Mouse (Mus musculus) forebrain, embryonic 11.5 days (tissue): ENCODE measurements at regions not wholly inside any gene's neighbourhood (a gene's known extent, or its start where the extent isn't known, plus 50 kb on each side); places are given as distances from the start of the nearest gene placed in this dataset.
A peak's percentile ranks its signal among the peaks of the same experiment; 100 is the strongest.

ENCODE experiments used
- ATAC-seq: fragments of 200-750 bp; cut with Nextera tagmentation; replicated peaks from 2 replicates; pipeline ENCODE4 v1.8.0; 2017; ENCODE audit warnings: moderate TSS enrichment; ENCODE audit not compliant: low FRiP score
- DNase-seq: peaks from one replicate; pipeline ENCODE4 v3.0.0-alpha.2; 2017; ENCODE audit warnings: low spot score
- H3K27ac ChIP-seq: fragments of 300-500 bp; sonication (generic); 2 replicates; pipeline ENCODE4 v1.5.1; 2014; ENCODE audit warnings: low read depth, low read length
- H3K27me3 ChIP-seq: fragments of 300-500 bp; sonication (generic); 2 replicates; pipeline ENCODE4 v1.6.1; 2014; ENCODE audit warnings: mild to moderate bottlenecking, low read length, mixed read lengths; ENCODE audit not compliant: control insufficient read depth, insufficient read depth
- H3K36me3 ChIP-seq: fragments of 300-500 bp; sonication (generic); 2 replicates; pipeline ENCODE4 v1.6.1; 2014; ENCODE audit warnings: mild to moderate bottlenecking, low read length, moderate library complexity, mixed read lengths; ENCODE audit not compliant: control insufficient read depth, insufficient read depth
- H3K4me1 ChIP-seq: fragments of 300-500 bp; sonication (generic); replicated peaks from 2 replicates; pipeline ENCODE4 v1.6.1; 2014; ENCODE audit warnings: low read length, mixed read lengths; ENCODE audit not compliant: control insufficient read depth, insufficient read depth
- H3K4me2 ChIP-seq: fragments of 300-500 bp; sonication (generic); 2 replicates; pipeline ENCODE4 v1.6.1; 2014; ENCODE audit warnings: low read depth, mild to moderate bottlenecking, low read length, moderate library complexity, mixed read lengths; ENCODE audit not compliant: severe bottlenecking
- H3K4me3 ChIP-seq: fragments of 300-500 bp; sonication (generic); 2 replicates; pipeline ENCODE4 v1.5.1; 2014; ENCODE audit warnings: low read depth, low read length
- H3K9ac ChIP-seq: fragments of 300-500 bp; sonication (generic); 2 replicates; pipeline ENCODE4 v1.6.1; 2014; ENCODE audit warnings: low read length
- H3K9me3 ChIP-seq: fragments of 300-500 bp; sonication (generic); 2 replicates; pipeline ENCODE4 v1.6.1; 2016; ENCODE audit warnings: low read length, mixed read lengths; ENCODE audit not compliant: control insufficient read depth
- WGBS: fragments of 180-500 bp; shearing (Covaris S2); extraction: QIAGEN DNeasy Blood & Tissue Kit; methylation state at CpG from one replicate; pipeline ENCODE4 v1.1.7; 2014; 5-methylcytosine and 5-hydroxymethylcytosine counted together

- Histone ChIP-seq H3K4me3 (no peak overlapping the region), H3K9ac (no peak overlapping the region), H3K27me3 (no peaks in the 10 kb centered on the region), H3K27ac (no peak overlapping the region), H3K4me2 (no peak overlapping the region), H3K4me1 (no peaks in the 10 kb centered on the region), H3K36me3 (no peaks in the 10 kb centered on the region), H3K9me3 (no peaks in the 10 kb centered on the region)
- 93% methylated on average over 9 of the region's 9 CpGs for WGBS
- ATAC-seq, result no peak
- DNase-seq, result no peak
These were observed 319.2 kb downstream of the Mex3b start for GRCm38 (mm10) chr7:83186341-83186740.

GRCm38 (mm10) chr7:83195896-83196537 lies 328.9 kb downstream of the Mex3b start:
- no peaks in the 10 kb centered on the region for H3K36me3 ChIP-seq
- 88% methylated on average over 12 of the region's 12 CpGs for WGBS
- H3K4me2 ChIP-seq, result no peak overlapping the region
- no peak overlapping the region for H3K4me3 ChIP-seq
- no peaks in the 10 kb centered on the region for H3K4me1 ChIP-seq
- H3K27me3 ChIP-seq, result no peaks in the 10 kb centered on the region
- H3K9me3 ChIP-seq, result no peaks in the 10 kb centered on the region
- DNase-seq (no peak), ATAC-seq (no peak)
- no peak overlapping the region for H3K27ac ChIP-seq
- no peak overlapping the region for H3K9ac ChIP-seq

GRCm38 (mm10) chr7:83197490-83197889 lies 330.4 kb downstream of the Mex3b start:
- WGBS, result 88% methylated on average over 2 of the region's 2 CpGs
- DNase-seq (no peak), ATAC-seq (no peak)
- Histone ChIP-seq H3K36me3 (no peaks in the 10 kb centered on the region), H3K27me3 (no peaks in the 10 kb centered on the region), H3K9me3 (no peaks in the 10 kb centered on the region), H3K27ac (no peak overlapping the region), H3K4me1 (peaks cover 7% of the 10 kb centered on the region; the same call in 1 of the 2 replicates), H3K4me2 (no peak overlapping the region), H3K4me3 (no peak overlapping the region), H3K9ac (no peak overlapping the region)

GRCm38 (mm10) chr7:83201126-83201686 lies 334.1 kb downstream of the Mex3b start:
- Histone ChIP-seq H3K4me1 (peaks cover 14% of the 10 kb centered on the region; the same call in 1 of the 2 replicates), H3K4me3 (no peak overlapping the region), H3K36me3 (no peaks in the 10 kb centered on the region), H3K27me3 (no peaks in the 10 kb centered on the region), H3K4me2 (no peak overlapping the region), H3K9me3 (no peaks in the 10 kb centered on the region), H3K9ac (no peak overlapping the region), H3K27ac (no peak overlapping the region)
- ATAC-seq (peak; percentile 55), DNase-seq (no peak)
- 48% methylated on average over 7 of the region's 7 CpGs for WGBS

GRCm38 (mm10) chr7:83201768-83202493 lies 334.8 kb downstream of the Mex3b start:
- Histone ChIP-seq H3K4me2 (peak overlapping the region; percentile 33; the same call in 1 of the 2 replicates), H3K36me3 (no peaks in the 10 kb centered on the region), H3K27ac (peak overlapping the region; percentile 51), H3K4me3 (peak overlapping the region; percentile 3; the same call in 1 of the 2 replicates), H3K4me1 (peaks cover 14% of the 10 kb centered on the region; the same call in 1 of the 2 replicates), H3K9ac (peak overlapping the region; percentile 30; the same call in 1 of the 2 replicates), H3K27me3 (no peaks in the 10 kb centered on the region), H3K9me3 (no peaks in the 10 kb centered on the region)
- DNase-seq, result peak; percentile 68
- ATAC-seq, result peak; percentile 67
- 17% methylated on average over 11 of the region's 11 CpGs for WGBS

GRCm38 (mm10) chr7:83203311-83204012 lies 336.3 kb downstream of the Mex3b start:
- H3K9me3 ChIP-seq, result no peaks in the 10 kb centered on the region
- H3K27ac ChIP-seq, result no peak overlapping the region
- H3K36me3 ChIP-seq, result no peaks in the 10 kb centered on the region
- H3K4me3 ChIP-seq, result no peak overlapping the region
- no peaks in the 10 kb centered on the region for H3K27me3 ChIP-seq
- H3K4me1 ChIP-seq, result peaks cover 14% of the 10 kb centered on the region; the same call in 1 of the 2 replicates
- DNase-seq (no peak), ATAC-seq (no peak; the same call in 1 of the 2 replicates)
- 76% methylated on average over 10 of the region's 10 CpGs for WGBS
- H3K4me2 ChIP-seq, result no peak overlapping the region
- H3K9ac ChIP-seq, result no peak overlapping the region

- peak overlapping the region; percentile 60; the same call in 1 of the 2 replicates for H3K27ac ChIP-seq
- H3K27me3 ChIP-seq, result no peaks in the 10 kb centered on the region
- H3K4me3 ChIP-seq, result no peak overlapping the region
- WGBS, result 10% methylated on average over 4 of the region's 4 CpGs
- H3K4me1 ChIP-seq, result peaks cover 14% of the 10 kb centered on the region; the same call in 1 of the 2 replicates
- no peaks in the 10 kb centered on the region for H3K9me3 ChIP-seq
- DNase-seq (peak; percentile 60), ATAC-seq (peak; percentile 40; the same call in 1 of the 2 replicates)
- no peak overlapping the region for H3K9ac ChIP-seq
- no peak overlapping the region for H3K4me2 ChIP-seq
- H3K36me3 ChIP-seq, result no peaks in the 10 kb centered on the region
These were observed 336.9 kb downstream of the Mex3b start for GRCm38 (mm10) chr7:83204013-83204365.

- no peaks in the 10 kb centered on the region for H3K36me3 ChIP-seq
- WGBS, result 27% methylated on average over 8 of the region's 8 CpGs
- no peak overlapping the region for H3K4me3 ChIP-seq
- no peak overlapping the region for H3K9ac ChIP-seq
- DNase-seq, result no peak
- H3K27ac ChIP-seq, result peak overlapping the region; percentile 60; the same call in 1 of the 2 replicates
- peaks cover 14% of the 10 kb centered on the region; the same call in 1 of the 2 replicates for H3K4me1 ChIP-seq
- H3K27me3 ChIP-seq, result no peaks in the 10 kb centered on the region
- no peaks in the 10 kb centered on the region for H3K9me3 ChIP-seq
- H3K4me2 ChIP-seq, result no peak overlapping the region
- no peak for ATAC-seq
These were observed 337.6 kb downstream of the Mex3b start for GRCm38 (mm10) chr7:83204701-83205100.
